Mouse (Mus musculus) heart, postnatal 10 days (tissue): ENCODE measurements at regions not wholly inside any gene's neighbourhood (a gene's known extent, or its start where the extent isn't known, plus 50 kb on each side); places are given as distances from the start of the nearest gene placed in this dataset.

ENCODE experiments used
- DNase-seq, 2 experiments: peaks; one replicate each; pipeline ENCODE4 v3.0.0; 2021
- intact Hi-C: fragments of 180-260 bp; cut with DNase I; formaldehyde crosslinking; loops from one replicate; pipeline ENCODE4 v1.15.1; 2025

DNA sequence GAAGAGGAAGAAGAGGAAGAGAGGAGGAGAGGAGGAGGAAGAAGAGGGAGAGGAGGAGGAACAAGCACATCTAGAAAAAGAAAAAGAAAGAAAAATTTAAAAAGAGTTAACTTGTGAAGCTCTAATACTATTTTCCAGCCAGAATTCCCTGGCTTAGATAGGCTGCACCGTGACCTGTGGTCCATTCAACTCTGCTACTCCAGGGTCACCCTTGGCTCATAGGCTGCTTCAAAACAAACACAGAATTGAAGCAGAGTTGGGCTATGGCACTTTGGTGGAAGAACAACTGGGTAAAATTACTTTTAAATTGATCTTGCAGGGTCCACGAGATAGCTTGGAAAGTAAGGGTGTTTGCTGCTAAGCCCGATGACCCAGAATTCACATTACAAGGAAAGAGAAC, 79.0 kb upstream of the Gadd45a start:
- intact Hi-C loops: no loop called here
- no peak for DNase-seq

DNA sequence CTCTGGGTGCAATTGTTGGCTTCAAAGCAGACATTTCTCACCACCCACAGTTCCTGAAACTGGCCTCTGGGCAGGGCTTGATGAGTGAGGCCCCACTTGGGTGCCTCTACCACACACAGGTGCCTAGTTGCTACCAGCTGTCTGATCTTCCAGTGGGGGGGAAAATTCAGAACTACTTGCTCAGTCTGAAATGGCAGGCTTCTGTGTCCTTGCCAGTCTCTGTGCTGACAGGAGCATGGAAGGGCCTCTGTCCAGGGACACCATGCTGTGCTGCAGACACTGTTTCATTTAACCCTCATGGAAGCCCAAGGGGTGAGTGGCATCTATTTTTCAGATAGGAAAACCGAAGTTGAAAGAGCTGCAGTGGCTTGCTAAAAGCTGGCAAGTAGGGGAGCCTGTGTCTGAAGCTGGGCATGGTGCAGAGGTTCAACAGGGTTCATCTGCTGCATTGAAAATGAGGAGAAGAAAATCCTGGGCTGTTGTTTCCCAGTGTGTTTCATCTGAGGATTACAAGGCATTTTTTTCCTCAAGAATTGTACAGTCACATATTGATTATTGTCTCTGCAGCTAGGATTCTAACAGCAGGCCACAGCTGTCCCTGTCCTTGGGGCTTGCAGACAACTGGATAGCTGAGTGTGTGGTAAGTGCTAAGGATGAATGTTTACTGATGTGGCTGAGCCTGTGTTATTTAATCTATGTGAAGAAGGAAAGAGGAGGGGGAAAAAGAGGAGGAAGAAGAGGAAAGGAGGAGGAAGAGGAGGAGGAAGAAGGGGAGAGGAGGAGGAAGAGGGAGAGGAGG, 78.4 kb upstream of the Gadd45a start:
- intact Hi-C loops: no loop called here
- peak in 1 of 2 experiments; percentile 32 for DNase-seq

DNA sequence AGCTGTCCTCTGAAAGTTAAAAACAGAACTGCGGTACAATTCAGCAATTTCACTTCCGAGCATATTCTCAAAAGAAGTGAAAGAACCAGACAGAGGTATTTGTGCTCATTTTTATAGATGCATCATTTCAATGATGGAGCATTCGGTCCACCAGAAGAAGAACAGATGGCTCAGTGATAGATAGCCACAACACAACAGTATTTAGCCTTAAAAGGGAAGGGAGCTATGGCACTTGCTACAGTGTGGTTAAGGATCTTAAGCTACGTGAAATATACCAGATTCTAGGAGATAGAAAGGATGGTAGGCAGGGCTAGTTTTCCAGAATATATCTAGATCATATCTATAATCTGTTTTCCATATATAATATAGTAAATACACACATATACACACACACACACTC, 77.5 kb upstream of the Gadd45a start:
- no peak for DNase-seq
- intact Hi-C loops: no loop called here

DNA sequence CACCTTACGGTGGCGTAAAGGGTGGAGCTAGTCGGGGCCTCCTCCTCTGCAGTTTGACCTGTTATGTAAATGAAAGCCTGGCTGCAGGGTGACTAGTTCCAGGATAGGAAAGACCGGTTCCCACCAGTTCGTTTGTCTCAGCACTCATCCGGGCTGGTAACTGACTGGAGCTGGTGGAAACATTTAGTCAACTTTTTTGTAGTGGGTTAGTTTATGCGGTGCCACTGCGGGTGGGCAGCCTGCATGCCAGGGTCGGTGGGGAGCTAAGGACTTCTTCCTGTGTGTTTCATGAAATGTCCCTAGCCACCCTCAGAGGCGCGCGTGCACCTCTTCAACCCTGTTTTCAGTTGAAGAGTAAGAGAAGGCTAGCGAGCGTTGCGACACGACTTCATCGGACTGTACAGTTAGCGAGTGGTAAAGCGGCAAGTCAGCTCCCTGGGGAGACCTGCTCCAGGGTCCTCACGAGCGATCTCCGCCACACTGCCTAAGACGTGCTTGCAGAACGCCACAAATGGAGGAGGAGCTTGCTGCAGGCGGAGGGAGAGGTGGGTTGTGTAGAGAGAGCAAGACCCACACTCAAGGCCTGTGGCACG, 76.5 kb upstream of the Gadd45a start:
- peak in 1 of 2 experiments; percentile 29 for DNase-seq
- intact Hi-C loops: no loop called here

DNA sequence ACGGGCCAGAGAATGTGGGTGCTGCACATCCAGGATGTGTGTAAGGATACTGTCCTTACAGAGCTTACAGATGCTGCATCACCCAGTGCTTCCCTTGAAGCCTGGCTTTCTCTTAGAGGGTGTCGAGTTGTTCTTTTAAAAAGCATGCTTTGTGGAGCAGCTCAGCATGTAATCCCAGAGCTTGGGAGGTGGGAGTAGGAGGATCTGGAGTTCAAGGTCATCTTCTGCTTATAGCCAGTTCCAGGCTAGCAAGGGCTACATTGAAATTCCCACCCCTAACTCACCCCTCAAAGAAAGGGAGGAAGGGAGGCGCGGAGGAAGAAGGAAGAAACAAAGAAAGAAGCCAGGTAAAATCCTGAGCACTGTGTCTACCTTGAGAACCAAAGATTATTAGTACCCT, 76.0 kb upstream of the Gadd45a start:
- DNase-seq: no peak
- intact Hi-C loops: no loop called here

DNA sequence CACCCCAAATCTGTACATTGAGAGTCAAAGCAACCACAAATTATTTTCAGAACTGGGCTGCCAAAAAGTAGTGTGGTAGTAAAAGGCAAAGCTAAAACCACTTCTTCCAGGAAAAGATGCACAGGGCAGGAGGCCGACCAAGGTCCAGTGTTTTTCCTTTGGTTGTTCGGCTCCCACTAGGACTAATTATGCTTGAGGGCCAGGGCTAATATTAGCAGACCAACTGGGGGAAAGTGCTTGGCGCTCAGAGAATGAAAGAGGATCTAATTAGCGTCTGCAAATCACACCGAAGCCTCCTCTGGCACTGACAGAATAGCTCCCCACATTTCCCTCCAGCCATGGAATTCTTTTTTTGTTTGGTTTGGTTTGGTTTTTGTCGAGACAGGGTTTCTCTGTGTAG, 75.1 kb upstream of the Gadd45a start:
- intact Hi-C loops: no loop called here
- DNase-seq: no peak

DNA sequence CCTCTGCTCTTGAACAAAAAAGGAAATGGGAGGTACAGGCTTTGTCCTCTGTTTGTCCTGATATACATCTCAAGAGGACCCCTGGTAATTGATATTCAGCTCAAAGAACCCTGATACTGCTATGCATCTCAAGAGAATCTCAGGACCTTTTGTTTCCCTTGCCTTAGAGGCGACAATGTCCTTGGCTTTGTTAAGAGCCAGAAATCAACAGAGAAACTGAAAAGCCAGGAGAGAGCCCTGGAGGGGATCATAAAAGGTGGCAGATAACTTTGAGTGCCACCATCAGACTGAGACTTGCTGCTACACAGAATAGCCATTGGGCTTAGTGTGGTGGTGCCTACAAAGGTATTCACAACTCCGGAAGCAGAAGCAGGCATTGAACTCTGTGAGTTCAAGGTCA, 74.3 kb upstream of the Gadd45a start:
- intact Hi-C loops: no loop called here
- DNase-seq: no peak

DNA sequence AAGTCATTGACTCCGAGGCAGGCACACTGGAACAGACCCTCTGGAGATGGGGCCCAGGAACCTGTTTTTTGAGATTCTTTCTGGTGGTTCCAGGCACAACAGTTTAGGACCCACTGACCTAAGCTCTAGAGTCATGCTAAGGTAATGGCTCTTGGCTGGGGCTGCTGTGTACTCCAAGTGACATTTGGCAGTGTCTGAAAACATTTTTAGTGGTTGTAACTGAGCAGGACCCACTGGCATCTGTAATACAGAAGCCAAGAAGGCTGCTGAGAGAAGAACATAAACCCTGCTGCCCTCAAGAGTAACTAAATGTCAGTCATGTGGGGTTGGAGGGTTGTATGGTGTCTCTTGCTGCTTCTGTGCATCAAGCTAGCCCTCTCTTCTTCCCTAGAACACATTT, 73.1 kb upstream of the Gadd45a start:
- intact Hi-C loops: no loop called here
- DNase-seq: no peak

DNA sequence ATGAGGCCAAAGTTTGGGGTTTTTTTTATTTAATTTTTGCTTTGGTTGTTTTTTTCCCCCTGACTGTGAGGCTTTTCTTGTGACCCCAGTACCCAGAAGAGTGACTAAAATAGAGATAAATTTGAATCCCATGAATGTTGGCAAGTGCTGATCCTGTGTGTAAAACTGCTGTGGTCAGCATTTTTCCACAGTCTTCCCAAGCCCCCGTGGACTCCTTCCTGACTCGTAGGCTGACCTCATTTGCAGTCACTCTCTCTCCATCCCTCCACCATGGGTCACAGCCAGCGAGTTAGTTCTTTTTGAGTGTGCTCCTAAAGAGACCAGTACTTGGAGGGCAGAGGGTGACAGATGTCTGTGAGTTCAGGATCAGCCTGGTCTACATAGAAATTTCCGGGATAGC, 72.5 kb upstream of the Gadd45a start:
- intact Hi-C loops: no loop called here
- DNase-seq: no peak

DNA sequence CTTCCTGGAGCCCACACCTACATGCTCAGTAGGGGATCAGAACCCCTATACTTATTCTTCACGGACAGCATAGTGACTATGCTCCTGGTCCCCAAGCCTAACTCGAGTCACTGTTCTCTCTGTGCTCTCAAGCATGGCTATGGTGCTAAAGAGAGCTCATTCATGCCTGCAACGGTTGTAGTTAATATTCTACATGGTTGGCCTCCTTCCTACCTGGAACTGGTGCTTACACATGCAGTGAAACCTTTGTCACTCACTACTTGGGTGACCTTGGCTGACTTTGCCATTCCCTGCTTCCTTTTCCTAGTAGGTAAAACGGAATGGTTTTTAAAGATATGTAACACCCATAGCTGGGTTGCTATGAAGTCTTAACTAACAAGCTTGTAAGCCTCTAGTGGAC, 70.3 kb upstream of the Gadd45a start:
- DNase-seq: no peak
- intact Hi-C loops: no loop called here

DNA sequence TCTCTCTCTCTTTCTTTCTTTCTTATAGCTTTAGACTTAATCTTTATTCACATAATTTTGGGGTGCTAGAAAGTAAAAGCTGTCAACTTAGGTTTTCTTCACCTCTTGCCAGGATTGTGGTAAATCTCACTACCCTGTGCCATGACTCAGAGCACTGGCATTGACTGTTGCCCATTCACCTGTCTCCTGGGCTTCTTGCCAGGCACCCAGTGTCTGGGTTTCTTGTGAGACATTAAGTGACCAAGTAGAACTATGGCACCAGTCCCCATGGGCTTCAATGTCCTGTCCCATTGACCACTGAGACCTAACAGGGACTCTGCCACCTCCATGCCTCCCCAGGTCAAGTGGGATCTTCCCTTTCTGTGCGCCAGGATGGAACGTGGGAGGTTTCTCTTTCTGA, 69.2 kb upstream of the Gadd45a start:
- no peak for DNase-seq
- intact Hi-C loops: no loop called here

DNA sequence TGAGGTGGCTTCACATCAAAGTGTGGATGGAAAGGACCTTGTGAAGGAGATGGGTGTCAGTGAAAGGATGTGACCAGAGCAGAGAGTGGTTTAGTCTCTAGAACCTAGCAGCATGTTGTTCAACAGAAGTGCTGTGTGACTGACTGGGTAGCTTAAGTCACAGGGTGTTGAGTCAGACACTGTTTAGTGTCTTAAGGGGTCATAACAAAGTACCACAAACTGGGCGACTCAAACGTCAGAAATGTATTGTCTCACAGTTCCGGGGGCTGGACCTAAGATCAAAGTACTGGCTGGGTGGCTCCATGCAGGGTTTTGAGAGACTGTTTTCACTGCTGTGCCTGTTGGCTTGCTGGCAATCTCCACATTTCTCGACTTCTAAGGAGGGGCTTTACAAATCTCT, 68.1 kb upstream of the Gadd45a start:
- DNase-seq: no peak
- intact Hi-C loops: no loop called here

DNA sequence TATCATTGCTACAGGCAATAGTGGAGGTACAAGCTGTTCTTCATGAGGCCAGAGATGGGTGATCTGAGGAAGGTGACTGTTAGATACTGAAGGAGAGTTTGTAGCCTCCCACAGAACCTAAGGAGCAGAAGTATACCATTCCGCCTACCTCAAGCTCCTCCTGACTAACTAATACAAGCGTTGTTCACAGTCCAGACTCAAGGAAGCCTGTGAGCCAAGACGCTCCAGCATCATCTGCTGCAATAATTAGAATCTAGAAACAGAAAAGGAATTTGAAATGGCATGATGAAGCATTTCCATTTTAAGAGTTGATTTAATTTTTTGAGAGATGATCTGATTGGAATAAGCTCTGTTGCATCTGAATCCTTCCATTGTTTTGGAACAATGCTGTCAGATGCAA, 66.9 kb upstream of the Gadd45a start:
- intact Hi-C loops: no loop called here
- no peak for DNase-seq

DNA sequence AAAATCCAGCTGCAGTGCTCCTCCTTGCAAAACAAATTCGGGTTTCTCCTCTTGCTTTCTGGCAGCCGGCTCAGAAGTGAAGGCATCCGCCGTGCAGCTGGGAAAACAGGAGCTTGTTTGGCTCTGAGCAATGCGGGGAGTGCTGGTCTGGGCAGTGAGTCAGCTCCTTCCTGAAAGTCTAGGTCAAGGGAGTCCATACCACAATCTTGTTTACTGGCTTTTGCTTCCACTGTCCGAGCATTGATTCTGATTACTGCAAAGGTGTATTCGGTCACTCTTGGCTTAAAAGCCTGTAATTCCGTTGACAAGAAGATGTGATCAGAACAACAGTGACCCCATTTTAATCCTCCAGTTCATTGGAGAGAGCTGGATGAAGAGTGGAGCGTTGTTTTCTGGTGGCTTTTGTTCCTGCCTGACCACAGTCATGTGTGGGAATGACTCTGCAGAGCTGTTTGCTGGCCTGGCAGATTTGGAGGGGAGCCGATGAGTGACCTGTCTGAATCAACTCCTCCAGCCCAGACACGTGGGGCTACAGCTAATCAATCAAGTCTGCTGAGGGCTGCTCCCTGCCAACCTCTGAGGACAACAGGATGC, 65.4 kb upstream of the Gadd45a start:
- intact Hi-C loops: loop anchor here (1.0 kb wide), 1 partner anchor 65 kb away; the partner anchor contains the start of gene Gadd45a
- DNase-seq: peak; percentile 82 to 84

DNA sequence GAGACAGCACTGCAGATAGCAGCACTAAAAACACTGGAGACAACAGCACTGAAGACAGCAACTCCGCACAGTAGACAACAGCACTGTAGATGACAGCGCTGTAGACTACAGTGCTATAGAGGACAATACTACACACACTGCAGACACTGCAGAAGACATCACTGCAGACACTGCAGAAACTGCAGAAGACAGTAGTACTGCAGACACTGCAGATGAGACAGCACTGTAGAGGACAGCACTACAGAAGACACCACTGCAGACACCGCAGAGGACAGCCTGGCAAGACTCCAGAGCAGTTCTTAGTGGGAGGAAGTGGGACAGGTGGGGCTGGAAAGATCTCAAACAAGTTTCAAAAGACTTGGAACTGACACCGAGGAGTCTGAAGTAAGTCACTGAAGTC, 64.8 kb upstream of the Gadd45a start:
- DNase-seq: peak; percentile 57 to 63

DNA sequence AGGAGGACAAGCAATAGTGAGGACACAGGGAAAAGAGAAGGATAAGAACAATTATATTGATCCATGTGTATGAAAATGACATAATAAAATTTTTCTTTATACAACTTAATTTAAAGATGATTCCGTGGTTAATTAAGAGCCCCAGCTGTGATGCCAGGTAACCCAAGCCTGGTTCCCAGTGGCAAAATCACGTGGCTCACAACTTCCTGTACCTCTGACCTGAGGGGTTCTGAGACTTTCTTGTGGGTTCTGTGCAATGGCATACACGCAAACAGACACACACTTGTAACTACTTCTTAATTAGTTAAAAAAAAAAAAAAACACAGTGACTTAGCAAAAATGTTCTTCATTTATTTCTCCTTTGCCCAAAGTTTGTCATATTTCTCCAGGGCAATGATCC, 57.2 kb upstream of the Gadd45a start:
- DNase-seq: no peak
- intact Hi-C loops: no loop called here

More for the DNA sequence above, 64.8 kb upstream of the Gadd45a start:
- intact Hi-C loops: loop anchor here (1.0 kb wide), 1 partner anchor 65 kb away; the partner anchor contains the start of gene Gadd45a

DNA sequence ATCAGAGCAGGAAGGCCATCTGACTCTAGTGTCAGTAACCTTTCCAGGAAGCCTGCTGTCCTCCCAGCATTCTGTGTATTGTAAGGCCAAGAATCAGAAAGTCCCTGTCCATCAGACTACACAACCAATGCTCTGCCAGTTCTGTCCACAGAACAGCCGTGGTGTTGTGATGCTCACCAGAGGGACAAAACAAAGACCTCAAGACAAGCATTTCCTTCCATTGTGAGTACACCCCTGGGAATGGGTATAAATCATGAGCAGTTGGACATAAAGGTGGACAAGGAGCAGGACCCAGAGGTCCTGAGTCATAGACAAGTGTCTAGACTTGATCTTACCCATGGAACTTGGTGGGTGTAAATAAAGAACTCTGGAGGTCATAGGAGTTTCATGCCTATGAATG, 55.9 kb upstream of the Gadd45a start:
- intact Hi-C loops: no loop called here
- DNase-seq: no peak

DNA sequence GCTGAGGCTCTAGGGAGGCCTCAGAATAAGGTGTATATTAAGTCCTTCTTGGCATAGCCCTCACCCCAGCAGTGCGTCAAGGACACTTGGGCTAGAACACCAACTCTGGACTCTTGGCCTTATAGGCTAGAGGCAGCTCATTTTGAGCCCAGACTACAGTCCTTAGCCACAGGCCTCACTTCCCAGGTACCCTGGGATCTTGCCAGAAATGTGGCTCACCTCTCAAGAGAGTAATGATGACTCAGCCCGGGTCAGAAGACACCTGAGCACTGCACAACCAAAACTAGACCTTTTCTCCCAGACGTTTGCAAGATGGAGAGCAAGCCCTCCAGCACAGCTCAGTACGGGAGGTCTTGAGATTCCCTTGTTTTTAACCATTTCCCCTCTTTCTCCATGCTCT, 52.9 kb upstream of the Gadd45a start:
- intact Hi-C loops: no loop called here
- DNase-seq: no peak

DNA sequence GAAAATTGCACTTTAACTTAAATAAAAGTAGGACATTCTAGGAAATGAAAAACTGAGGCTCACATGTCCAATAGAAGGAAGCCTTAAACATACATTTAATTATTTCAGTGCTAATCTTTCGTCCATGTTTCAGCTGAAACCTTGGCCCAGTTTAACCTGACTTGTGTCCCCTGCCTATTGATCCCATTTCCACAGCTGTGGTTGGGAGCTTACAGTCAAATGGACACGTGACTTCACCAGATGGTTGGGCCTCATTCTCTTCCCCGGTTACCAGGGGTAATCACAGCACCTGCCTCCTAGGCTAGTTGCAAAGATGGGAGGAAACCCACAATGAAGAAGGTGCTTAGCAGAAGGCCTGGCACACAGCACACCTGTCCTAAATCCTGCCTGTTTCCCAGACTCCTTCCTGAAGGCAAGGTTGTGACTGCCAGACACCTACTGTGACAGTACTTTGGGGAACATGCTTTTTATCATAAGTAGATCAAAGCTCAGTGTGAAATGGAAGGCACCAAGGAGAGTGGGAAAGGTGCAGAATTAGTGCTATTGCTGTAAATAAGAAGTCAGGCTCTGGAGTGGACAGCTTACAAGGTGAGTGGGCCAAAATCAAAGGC, 52.4 kb upstream of the Gadd45a start:
- intact Hi-C loops: no loop called here
- no peak for DNase-seq

DNA sequence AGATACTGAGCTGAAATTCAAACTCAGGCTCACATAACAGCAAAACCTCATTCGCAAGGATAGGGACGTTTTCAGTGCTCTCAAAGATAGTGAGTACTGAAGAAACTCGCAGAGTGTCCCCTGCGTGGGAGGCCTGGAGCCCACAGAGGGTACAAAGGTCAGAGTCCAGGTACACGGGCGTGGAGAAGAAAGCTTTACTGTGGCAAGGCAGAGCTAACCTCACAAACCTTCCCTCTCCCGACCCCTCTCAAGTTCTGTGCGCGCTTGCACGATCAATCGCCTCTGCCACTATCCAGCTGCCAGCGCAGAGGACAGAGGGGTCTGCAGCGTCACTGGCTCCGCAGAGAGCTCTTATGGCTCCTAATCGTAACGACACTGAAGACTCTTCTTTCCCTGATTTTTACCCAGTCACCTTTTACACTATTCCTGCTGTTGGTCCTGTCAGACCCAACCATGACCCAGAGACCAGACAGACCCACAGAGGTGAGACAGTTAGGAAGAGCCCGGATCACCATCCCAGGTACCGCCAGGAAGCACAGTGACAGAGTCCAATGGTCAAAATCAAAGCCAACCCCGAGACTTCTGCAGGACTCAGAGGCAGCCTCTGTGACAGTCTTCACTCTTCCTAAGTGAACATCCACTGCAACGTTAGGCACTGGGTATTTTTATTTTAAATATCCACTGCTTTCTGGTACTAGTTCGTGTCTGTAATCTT, 51.6 kb upstream of the Gadd45a start:
- intact Hi-C loops: no loop called here
- no peak for DNase-seq

DNA sequence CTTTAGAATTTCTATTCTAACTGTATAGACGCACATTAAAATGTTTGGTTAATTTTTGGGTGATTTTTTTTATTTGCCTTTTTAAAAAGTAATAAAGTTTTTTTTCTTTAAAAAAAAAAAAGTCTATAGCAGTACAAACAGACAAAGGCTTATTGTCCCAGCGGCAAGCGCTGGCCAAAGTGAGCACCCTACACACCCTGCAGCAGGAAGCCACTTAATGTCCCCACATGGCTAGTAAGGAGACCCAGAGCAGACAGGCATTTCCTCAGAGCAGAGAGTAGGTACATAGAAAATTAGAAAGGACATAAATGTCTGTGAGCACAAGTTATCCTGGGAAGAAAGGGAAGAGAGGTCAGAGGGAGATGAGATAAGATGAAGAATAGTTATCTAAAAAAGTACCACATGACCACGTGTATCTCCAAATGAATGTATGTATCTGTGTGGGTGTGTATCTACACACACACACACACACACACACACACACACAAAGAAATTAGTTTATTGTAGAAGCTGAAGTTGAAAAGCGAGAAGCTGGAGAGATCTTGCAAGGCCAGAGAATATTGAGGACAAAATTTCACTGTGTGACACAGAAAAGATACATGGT, 50.7 kb upstream of the Gadd45a start:
- intact Hi-C loops: no loop called here
- DNase-seq: no peak
